ENCODE assay signal across 4 mouse cellular contexts in genomic region chr4:67320098-67320497, GRCm38 (mm10).
DNase-seq lines count a peak whose midpoint lies in the region; ATAC-seq and TF ChIP-seq lines count a peak whose summit lies in the region.
"Not testable (repeated sequence)": the region's sequence is repeated elsewhere in the genome, so short reads cannot be mapped to it uniquely, and the experiment has no call there.

No protein-coding gene starts in this region.

- not testable (repeated sequence) for H3K36me3 ChIP-seq in intestine, embryonic 15.5 days; intestine, embryonic 16.5 days (ENCODE audit: control insufficient read depth, insufficient read depth, low read length); kidney, adult 2 months (ENCODE audit: control insufficient read depth, insufficient read depth, low read length)

- H3K27ac ChIP-seq in intestine, embryonic 15.5 days; intestine, embryonic 16.5 days (ENCODE audit: low read length); kidney, adult 2 months (ENCODE audit: insufficient read depth, low read depth, low read length): not testable (repeated sequence)

- not testable (repeated sequence) for H3K27me3 ChIP-seq in intestine, embryonic 15.5 days (replicated peaks); intestine, embryonic 16.5 days (replicated peaks; ENCODE audit: control insufficient read depth, insufficient read depth, low read length); kidney, adult 2 months (replicated peaks; ENCODE audit: control insufficient read depth, insufficient read depth, low read length)

- not testable (repeated sequence) for H3K4me1 ChIP-seq in intestine, embryonic 15.5 days (replicated peaks); intestine, embryonic 16.5 days (ENCODE audit: control insufficient read depth, insufficient read depth, low read length); kidney, adult 2 months (ENCODE audit: control insufficient read depth, insufficient read depth, low read length)

- peak; percentile 29 for DNase-seq in kidney, adult 2 months
- DNase-seq in kidney, adult 9 months: peak; percentile 18

- not testable (repeated sequence) for H3K4me3 ChIP-seq in intestine, embryonic 15.5 days (replicated peaks); intestine, embryonic 16.5 days (ENCODE audit: low read length); kidney, adult 2 months (ENCODE audit: insufficient read depth, low read depth, low read length)

- TF ChIP-seq POLR2A in kidney, adult 2 months (IDR thresholded peaks at IDR 0.05; ENCODE audit: low read depth, low read length): not testable (repeated sequence)

- not testable (repeated sequence) for H3K9ac ChIP-seq in intestine, embryonic 15.5 days; intestine, embryonic 16.5 days (ENCODE audit: low read depth, low read length)

- not testable (repeated sequence) for H3K9me3 ChIP-seq in intestine, embryonic 15.5 days; intestine, embryonic 16.5 days (ENCODE audit: control insufficient read depth, low read length)

- peak; percentile 58 for ATAC-seq in intestine, embryonic 15.5 days
- ATAC-seq in intestine, embryonic 16.5 days: peak; percentile 69

- TF ChIP-seq CTCF in kidney, adult 2 months (conservative IDR thresholded peaks at IDR 0.05; ENCODE audit: insufficient read depth, insufficient read length, low read depth, low read length): not testable (repeated sequence)

- H3K4me2 ChIP-seq in intestine, embryonic 15.5 days (replicated peaks); intestine, embryonic 16.5 days (ENCODE audit: low read depth, low read length): not testable (repeated sequence)
